Mouse (Mus musculus) limb, embryonic 15.5 days (tissue): ENCODE data around the gene Csf2rb2. TPM values are rescaled to one million over a fixed set of nuclear protein-coding genes. Genes with fewer than 3 reads are reported as not detected.
"Not testable (repeated sequence)": the region's sequence is repeated elsewhere in the genome, so short reads cannot be mapped to it uniquely, and the experiment has no call there.

Source experiments
- ATAC-seq: fragments of 200-750 bp; cut with Nextera tagmentation; 2 replicates; pipeline ENCODE4 v1.8.0; 2017; ENCODE audit warnings: low read depth, moderate TSS enrichment; ENCODE audit not compliant: insufficient number of reproducible peaks, low FRiP score, low TSS enrichment
- H3K27ac ChIP-seq: fragments of 300-500 bp; sonication (generic); 2 replicates; pipeline ENCODE4 v1.5.1; 2015; ENCODE audit warnings: moderate library complexity, mild to moderate bottlenecking, inconsistent platforms
- H3K27me3 ChIP-seq: fragments of 300-500 bp; sonication (generic); 2 replicates; pipeline ENCODE4 v1.6.1; 2015; ENCODE audit warnings: inconsistent platforms
- H3K36me3 ChIP-seq: fragments of 300-500 bp; sonication (generic); 2 replicates; pipeline ENCODE4 v1.6.1; 2015; ENCODE audit warnings: inconsistent platforms
- H3K4me1 ChIP-seq: fragments of 300-500 bp; sonication (generic); 2 replicates; pipeline ENCODE4 v1.6.1; 2015; ENCODE audit warnings: inconsistent platforms
- H3K4me2 ChIP-seq: fragments of 300-500 bp; sonication (generic); 2 replicates; pipeline ENCODE4 v1.6.1; 2015; ENCODE audit warnings: mild to moderate bottlenecking, inconsistent platforms
- H3K4me3 ChIP-seq: fragments of 300-500 bp; sonication (generic); 2 replicates; pipeline ENCODE4 v1.5.1; 2015; ENCODE audit warnings: mild to moderate bottlenecking, inconsistent platforms
- H3K9ac ChIP-seq: fragments of 300-500 bp; sonication (generic); 2 replicates; pipeline ENCODE4 v1.6.1; 2015; ENCODE audit warnings: inconsistent platforms
- H3K9me3 ChIP-seq: fragments of 300-500 bp; sonication (generic); 2 replicates; pipeline ENCODE4 v1.6.1; 2016; ENCODE audit warnings: inconsistent platforms
- WGBS: fragments of 180-500 bp; shearing (Covaris S2); methylation state at CpG from one replicate; pipeline ENCODE4 v1.1.7; 2015; 5-methylcytosine and 5-hydroxymethylcytosine counted together
- polyA plus RNA-seq: library from polyadenylated mRNA; unstranded; fragments of >200 nt; fragmentation: Nextera tagmentation; extraction: Ambion mirVana; gene quantifications from 2 replicates; pipeline ENCODE4 v1.2.1, GENCODE M21; 2015

Gene Csf2rb2
- polyA plus RNA-seq, 1 experiment from 2014 or later = 0.70 TPM

GRCm38 (mm10) chr15:78309865-78310264 is 4.3 kb upstream of the Csf2rb2 start:
- Histone ChIP-seq H3K9me3 (no peaks in the 10 kb centered on the region), H3K4me2 (no peak overlapping the region), H3K27me3 (no peaks in the 10 kb centered on the region), H3K4me3 (no peak overlapping the region), H3K27ac (no peak overlapping the region), H3K36me3 (no peaks in the 10 kb centered on the region), H3K9ac (no peak overlapping the region), H3K4me1 (no peaks in the 10 kb centered on the region)
- ATAC-seq = no peak
- 18% methylated on average over 5 of the region's 5 CpGs for WGBS

GRCm38 (mm10) chr15:78303665-78304233 is 1.8 kb downstream of the Csf2rb2 start:
- no peak for ATAC-seq
- Histone ChIP-seq H3K27me3 (no peaks in the 10 kb centered on the region), H3K4me3 (no peak overlapping the region), H3K9me3 (no peaks in the 10 kb centered on the region), H3K27ac (no peak overlapping the region), H3K4me1 (no peaks in the 10 kb centered on the region), H3K4me2 (no peak overlapping the region), H3K9ac (no peak overlapping the region), H3K36me3 (no peaks in the 10 kb centered on the region)
- WGBS = 84% methylated on average over 6 of the region's 6 CpGs

GRCm38 (mm10) chr15:78302718-78303117 is 2.8 kb downstream of the Csf2rb2 start:
- Histone ChIP-seq H3K27me3 (no peaks in the 10 kb centered on the region), H3K27ac (no peak overlapping the region), H3K36me3 (no peaks in the 10 kb centered on the region), H3K4me1 (no peaks in the 10 kb centered on the region), H3K4me2 (no peak overlapping the region), H3K4me3 (no peak overlapping the region), H3K9ac (no peak overlapping the region), H3K9me3 (no peaks in the 10 kb centered on the region)
- 97% methylated on average over 4 of the region's 4 CpGs for WGBS
- no peak for ATAC-seq

- Histone ChIP-seq H3K4me2 (no peak overlapping the region), H3K27me3 (no peaks in the 10 kb centered on the region), H3K4me1 (no peaks in the 10 kb centered on the region), H3K36me3 (no peaks in the 10 kb centered on the region), H3K9me3 (no peaks in the 10 kb centered on the region), H3K27ac (no peak overlapping the region), H3K4me3 (no peak overlapping the region), H3K9ac (no peak overlapping the region)
- no peak for ATAC-seq
Measured at GRCm38 (mm10) chr15:78300773-78301172, 4.7 kb downstream of the Csf2rb2 start.

GRCm38 (mm10) chr15:78299641-78300040 is 5.9 kb downstream of the Csf2rb2 start:
- Histone ChIP-seq H3K4me2 (no peak overlapping the region), H3K27me3 (no peaks in the 10 kb centered on the region), H3K4me3 (no peak overlapping the region), H3K4me1 (no peaks in the 10 kb centered on the region), H3K36me3 (no peaks in the 10 kb centered on the region), H3K9me3 (no peaks in the 10 kb centered on the region), H3K27ac (no peak overlapping the region), H3K9ac (no peak overlapping the region)
- WGBS = 60% methylated on average over 3 of the region's 3 CpGs
- no peak for ATAC-seq

GRCm38 (mm10) chr15:78298558-78298957 is 7.0 kb downstream of the Csf2rb2 start:
- H3K27ac ChIP-seq = no peak overlapping the region
- H3K36me3 ChIP-seq = no peaks in the 10 kb centered on the region
- no peak overlapping the region for H3K9ac ChIP-seq
- no peaks in the 10 kb centered on the region for H3K27me3 ChIP-seq
- H3K4me2 ChIP-seq = no peak overlapping the region
- no peaks in the 10 kb centered on the region for H3K4me1 ChIP-seq
- H3K9me3 ChIP-seq = no peaks in the 10 kb centered on the region
- H3K4me3 ChIP-seq = no peak overlapping the region
- ATAC-seq = no peak
- 75% methylated on average over 1 of the region's 1 CpGs for WGBS

GRCm38 (mm10) chr15:78293716-78294115 is 11.8 kb downstream of the Csf2rb2 start:
- Histone ChIP-seq H3K4me1 (peaks cover 3% of the 10 kb centered on the region; the same call in 1 of the 2 replicates), H3K27ac (no peak overlapping the region), H3K9me3 (no peaks in the 10 kb centered on the region), H3K36me3 (no peaks in the 10 kb centered on the region), H3K27me3 (no peaks in the 10 kb centered on the region), H3K9ac (no peak overlapping the region), H3K4me3 (no peak overlapping the region), H3K4me2 (no peak overlapping the region)
- no peak for ATAC-seq
- 80% methylated on average over 4 of the region's 4 CpGs for WGBS

GRCm38 (mm10) chr15:78293228-78293627 is 12.3 kb downstream of the Csf2rb2 start:
- not testable (repeated sequence) for H3K4me2 ChIP-seq, H3K36me3 ChIP-seq, H3K27me3 ChIP-seq, H3K4me3 ChIP-seq, H3K27ac ChIP-seq, H3K9ac ChIP-seq, H3K9me3 ChIP-seq, ATAC-seq, H3K4me1 ChIP-seq
- WGBS = 14% methylated on average over 2 of the region's 2 CpGs

- H3K9ac ChIP-seq, H3K4me2 ChIP-seq, H3K27ac ChIP-seq, H3K4me1 ChIP-seq, H3K27me3 ChIP-seq, H3K4me3 ChIP-seq, H3K36me3 ChIP-seq, H3K9me3 ChIP-seq, ATAC-seq: not testable (repeated sequence)
- WGBS = 69% methylated on average over 5 of the region's 5 CpGs
Measured at GRCm38 (mm10) chr15:78289775-78290174, 15.7 kb downstream of the Csf2rb2 start.

GRCm38 (mm10) chr15:78287941-78288340 is 17.6 kb downstream of the Csf2rb2 start:
- H3K4me2 ChIP-seq = no peak overlapping the region
- no peaks in the 10 kb centered on the region for H3K9me3 ChIP-seq
- no peak for ATAC-seq
- H3K36me3 ChIP-seq = no peaks in the 10 kb centered on the region
- no peak overlapping the region for H3K9ac ChIP-seq
- 87% methylated on average over 5 of the region's 5 CpGs for WGBS
- no peaks in the 10 kb centered on the region for H3K27me3 ChIP-seq
- H3K4me3 ChIP-seq = no peak overlapping the region
- peaks cover 3% of the 10 kb centered on the region; the same call in 1 of the 2 replicates for H3K4me1 ChIP-seq
- no peak overlapping the region for H3K27ac ChIP-seq

GRCm38 (mm10) chr15:78278308-78278707 is 27.2 kb downstream of the Csf2rb2 start:
- Histone ChIP-seq H3K4me3 (no peak overlapping the region), H3K4me2 (no peak overlapping the region), H3K27me3 (no peaks in the 10 kb centered on the region), H3K36me3 (no peaks in the 10 kb centered on the region), H3K27ac (no peak overlapping the region), H3K9me3 (no peaks in the 10 kb centered on the region), H3K9ac (no peak overlapping the region), H3K4me1 (no peaks in the 10 kb centered on the region)
- no peak for ATAC-seq
- 70% methylated on average over 2 of the region's 2 CpGs for WGBS

- no peaks in the 10 kb centered on the region for H3K36me3 ChIP-seq
- H3K9ac ChIP-seq = no peak overlapping the region
- H3K4me3 ChIP-seq = no peak overlapping the region
- no peaks in the 10 kb centered on the region for H3K27me3 ChIP-seq
- no peak overlapping the region for H3K27ac ChIP-seq
- no peak for ATAC-seq
- H3K9me3 ChIP-seq = no peaks in the 10 kb centered on the region
- H3K4me2 ChIP-seq = no peak overlapping the region
- H3K4me1 ChIP-seq = no peaks in the 10 kb centered on the region
Measured at GRCm38 (mm10) chr15:78271208-78271607, 34.3 kb downstream of the Csf2rb2 start.

GRCm38 (mm10) chr15:78267865-78268264 is 37.7 kb downstream of the Csf2rb2 start:
- Histone ChIP-seq H3K9me3 (no peaks in the 10 kb centered on the region), H3K4me1 (no peaks in the 10 kb centered on the region), H3K36me3 (no peaks in the 10 kb centered on the region), H3K27ac (no peak overlapping the region), H3K9ac (no peak overlapping the region), H3K4me3 (no peak overlapping the region), H3K4me2 (no peak overlapping the region), H3K27me3 (no peaks in the 10 kb centered on the region)
- ATAC-seq = no peak
- 60% methylated on average over 4 of the region's 4 CpGs for WGBS
